Mouse (Mus musculus): Measurements from ENCODE around the gene 1700067K01Rik. TPM values are rescaled to one million over a fixed set of nuclear protein-coding genes. Genes with fewer than 3 reads are reported as not detected.

The 1700067K01Rik gene
- polyA plus RNA-seq, 1 experiment from 2014 or later, result 0.89 TPM

DNA sequence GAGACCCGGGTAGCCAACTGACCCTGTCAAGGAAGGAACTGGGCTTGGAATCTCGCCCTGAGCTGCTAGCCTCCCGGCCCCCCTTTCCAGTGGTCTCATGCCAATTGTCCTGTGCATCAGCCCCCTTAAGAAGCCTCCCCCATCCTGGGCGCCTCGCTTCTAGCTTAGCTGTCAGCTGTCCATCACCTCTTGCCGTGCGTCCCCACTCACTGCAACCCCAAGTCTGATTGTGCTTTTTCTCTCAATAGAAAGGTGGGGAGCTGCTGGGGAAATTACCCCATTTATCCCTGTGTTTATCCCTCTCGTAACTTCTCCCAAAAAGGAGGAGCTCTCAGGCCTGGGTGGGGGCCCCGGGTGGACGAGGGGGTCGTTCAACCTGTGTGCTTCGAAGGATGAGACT, 5.3 kb upstream of the 1700067K01Rik start:
- H3K27me3 ChIP-seq (ENCODE audit: control insufficient read depth, insufficient read depth, low read length), result no peaks in the 10 kb centered on the region
- H3K9ac ChIP-seq (ENCODE audit: low read length), result peak overlapping the region; percentile 92
- ATAC-seq (replicated peaks; ENCODE audit: extremely low read depth, insufficient read depth, low FRiP score), result no peak
- H3K4me2 ChIP-seq (ENCODE audit: low read depth, low read length), result peak overlapping the region; percentile 97
- peak overlapping the region; percentile 88 for H3K4me3 ChIP-seq (ENCODE audit: low read length)
- peaks cover 45% of the 10 kb centered on the region for H3K36me3 ChIP-seq (ENCODE audit: control insufficient read depth, insufficient read depth)
- peak overlapping the region; percentile 97 for H3K27ac ChIP-seq (ENCODE audit: low read length)
- WGBS, result 29% methylated on average over 12 of the region's 12 CpGs
- H3K4me1 ChIP-seq (ENCODE audit: control insufficient read depth, insufficient read depth, low read length), result peaks cover 20% of the 10 kb centered on the region
- no peaks in the 10 kb centered on the region for H3K9me3 ChIP-seq (replicated peaks; ENCODE audit: control insufficient read depth, low read length)

GRCm38 (mm10) chr8:83996567-83997505, 4.5 kb upstream of the 1700067K01Rik start:
- Histone ChIP-seq H3K4me3 (ENCODE audit: low read length) (peak overlapping the region; percentile 88), H3K9me3 (replicated peaks; ENCODE audit: control insufficient read depth, low read length) (no peaks in the 10 kb centered on the region), H3K4me2 (ENCODE audit: low read depth, low read length) (peak overlapping the region; percentile 97), H3K4me1 (ENCODE audit: control insufficient read depth, insufficient read depth, low read length) (peaks cover 20% of the 10 kb centered on the region), H3K36me3 (ENCODE audit: control insufficient read depth, insufficient read depth) (peaks cover 39% of the 10 kb centered on the region), H3K27ac (ENCODE audit: low read length) (peak overlapping the region; percentile 97), H3K9ac (ENCODE audit: low read length) (peak overlapping the region; percentile 92), H3K27me3 (ENCODE audit: control insufficient read depth, insufficient read depth, low read length) (no peaks in the 10 kb centered on the region; the same call in 1 of the 2 replicates)
- ATAC-seq (replicated peaks; ENCODE audit: extremely low read depth, insufficient read depth, low FRiP score), result peak; percentile 84
- WGBS, result under 1% methylated on average over 49 of the region's 103 CpGs

- Histone ChIP-seq H3K4me1 (ENCODE audit: control insufficient read depth, insufficient read depth, low read length) (peaks cover 20% of the 10 kb centered on the region), H3K36me3 (ENCODE audit: control insufficient read depth, insufficient read depth) (peaks cover 32% of the 10 kb centered on the region), H3K27me3 (ENCODE audit: control insufficient read depth, insufficient read depth, low read length) (no peaks in the 10 kb centered on the region; the same call in 1 of the 2 replicates), H3K9me3 (replicated peaks; ENCODE audit: control insufficient read depth, low read length) (no peaks in the 10 kb centered on the region), H3K4me2 (ENCODE audit: low read depth, low read length) (peak within 1 kb of the TSS; percentile 97), H3K9ac (ENCODE audit: low read length) (peak within 1 kb of the TSS; percentile 92), H3K27ac (ENCODE audit: low read length) (peak within 1 kb of the TSS; percentile 97), H3K4me3 (ENCODE audit: low read length) (peak within 1 kb of the TSS; percentile 88)
- whole genome bisulfite sequencing, result under 1% methylated on average over 69 of the region's 112 CpGs
- no peak for ATAC-seq (replicated peaks; ENCODE audit: extremely low read depth, insufficient read depth, low FRiP score)
Measured at GRCm38 (mm10) chr8:83997511-83998141, 3.7 kb upstream of the 1700067K01Rik start, which contains the start of gene Samd1. Gene Samd1, plus strand, starts transcription at chr8:83997672.

DNA sequence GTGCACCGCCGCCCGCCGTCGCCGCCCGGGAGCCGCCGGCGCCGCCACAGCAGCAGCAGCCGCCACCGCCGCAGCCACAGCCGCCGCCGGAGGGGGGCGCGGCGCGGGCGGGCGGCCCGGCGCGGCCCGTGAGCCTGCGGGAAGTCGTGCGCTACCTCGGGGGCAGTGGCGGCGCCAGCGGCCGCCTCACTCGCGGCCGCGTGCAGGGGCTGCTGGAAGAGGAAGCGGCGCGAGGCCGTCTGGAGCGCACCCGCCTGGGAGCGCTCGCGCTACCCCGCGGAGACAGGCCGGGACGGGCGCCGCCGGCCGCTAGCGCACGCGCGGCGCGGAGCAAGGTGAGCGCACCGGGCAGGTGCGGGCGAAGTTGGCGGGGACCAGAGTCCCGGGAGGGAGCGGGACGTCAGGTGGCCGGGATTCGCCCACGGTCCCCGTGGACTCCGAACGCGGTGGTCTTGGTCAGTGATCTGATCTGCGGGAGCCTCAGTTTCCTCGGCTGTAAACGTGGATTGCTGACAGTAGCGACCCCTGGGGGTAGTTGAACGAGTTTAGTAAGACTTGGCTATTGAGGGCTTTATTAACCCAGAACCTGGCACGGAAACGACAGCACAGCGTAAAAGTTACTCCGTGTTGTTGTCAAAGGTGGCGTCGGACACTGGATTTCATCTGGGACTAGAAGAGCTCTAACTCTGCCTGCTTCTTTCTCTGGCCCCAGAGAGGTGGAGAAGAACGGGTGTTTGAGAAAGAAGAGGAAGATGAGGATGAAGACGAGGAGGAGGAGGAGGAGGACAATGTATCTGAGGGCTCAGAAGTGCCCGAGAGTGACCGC, 2.9 kb upstream of the 1700067K01Rik start:
- no peaks in the 10 kb centered on the region; the same call in 1 of the 2 replicates for H3K27me3 ChIP-seq (ENCODE audit: control insufficient read depth, insufficient read depth, low read length)
- H3K4me3 ChIP-seq (ENCODE audit: low read length), result peak overlapping the region; percentile 88
- peak overlapping the region; percentile 68 for H3K4me2 ChIP-seq (ENCODE audit: low read depth, low read length)
- no peaks in the 10 kb centered on the region for H3K9me3 ChIP-seq (replicated peaks; ENCODE audit: control insufficient read depth, low read length)
- peak overlapping the region; percentile 92 for H3K9ac ChIP-seq (ENCODE audit: low read length)
- peaks cover 25% of the 10 kb centered on the region for H3K4me1 ChIP-seq (ENCODE audit: control insufficient read depth, insufficient read depth, low read length)
- WGBS, result under 1% methylated on average over 70 of the region's 92 CpGs
- H3K36me3 ChIP-seq (ENCODE audit: control insufficient read depth, insufficient read depth), result peaks cover 30% of the 10 kb centered on the region
- peak; percentile 5; the same call in 1 of the 2 replicates for ATAC-seq (replicated peaks; ENCODE audit: extremely low read depth, insufficient read depth, low FRiP score)
- H3K27ac ChIP-seq (ENCODE audit: low read length), result peak overlapping the region; percentile 97

- Histone ChIP-seq H3K4me3 (ENCODE audit: low read length) (peak overlapping the region; percentile 88), H3K9ac (ENCODE audit: low read length) (peak overlapping the region; percentile 92), H3K27me3 (ENCODE audit: control insufficient read depth, insufficient read depth, low read length) (no peaks in the 10 kb centered on the region; the same call in 1 of the 2 replicates), H3K4me1 (ENCODE audit: control insufficient read depth, insufficient read depth, low read length) (peaks cover 32% of the 10 kb centered on the region), H3K9me3 (replicated peaks; ENCODE audit: control insufficient read depth, low read length) (no peaks in the 10 kb centered on the region), H3K27ac (ENCODE audit: low read length) (no peak overlapping the region), H3K4me2 (ENCODE audit: low read depth, low read length) (peak overlapping the region; percentile 68), H3K36me3 (ENCODE audit: control insufficient read depth, insufficient read depth) (peaks cover 24% of the 10 kb centered on the region)
- ATAC-seq (replicated peaks; ENCODE audit: extremely low read depth, insufficient read depth, low FRiP score), result no peak
- 61% methylated on average over 16 of the region's 16 CpGs for WGBS
Measured at GRCm38 (mm10) chr8:83999057-83999705, 2.1 kb upstream of the 1700067K01Rik start.

DNA sequence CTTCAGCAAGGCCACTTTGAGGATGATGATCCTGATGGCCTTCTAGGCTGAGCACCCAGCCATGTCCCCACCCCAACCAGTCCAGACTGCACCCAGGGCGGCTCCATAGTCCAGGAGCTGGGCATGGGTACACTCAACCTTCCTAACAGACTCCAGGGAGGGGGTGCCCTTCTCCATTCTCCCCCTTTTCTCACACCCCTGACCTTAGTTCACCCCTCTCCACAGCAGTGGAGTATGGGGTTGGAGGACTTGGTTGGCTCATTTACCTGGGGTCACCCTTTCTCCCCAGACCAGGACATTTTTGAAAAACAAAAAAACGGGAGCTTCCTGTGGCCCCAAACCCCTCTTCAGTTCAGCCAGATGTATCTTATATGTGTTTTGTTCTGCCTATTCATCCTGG, 1.5 kb upstream of the 1700067K01Rik start:
- H3K4me2 ChIP-seq (ENCODE audit: low read depth, low read length), result no peak overlapping the region
- H3K9me3 ChIP-seq (replicated peaks; ENCODE audit: control insufficient read depth, low read length), result no peaks in the 10 kb centered on the region
- H3K4me3 ChIP-seq (ENCODE audit: low read length), result no peak overlapping the region
- no peak overlapping the region for H3K27ac ChIP-seq (ENCODE audit: low read length)
- peaks cover 18% of the 10 kb centered on the region for H3K36me3 ChIP-seq (ENCODE audit: control insufficient read depth, insufficient read depth)
- H3K27me3 ChIP-seq (ENCODE audit: control insufficient read depth, insufficient read depth, low read length), result no peaks in the 10 kb centered on the region; the same call in 1 of the 2 replicates
- H3K9ac ChIP-seq (ENCODE audit: low read length), result no peak overlapping the region
- no peak for ATAC-seq (replicated peaks; ENCODE audit: extremely low read depth, insufficient read depth, low FRiP score)
- peaks cover 33% of the 10 kb centered on the region for H3K4me1 ChIP-seq (ENCODE audit: control insufficient read depth, insufficient read depth, low read length)
- WGBS, result 89% methylated on average over 2 of the region's 2 CpGs

DNA sequence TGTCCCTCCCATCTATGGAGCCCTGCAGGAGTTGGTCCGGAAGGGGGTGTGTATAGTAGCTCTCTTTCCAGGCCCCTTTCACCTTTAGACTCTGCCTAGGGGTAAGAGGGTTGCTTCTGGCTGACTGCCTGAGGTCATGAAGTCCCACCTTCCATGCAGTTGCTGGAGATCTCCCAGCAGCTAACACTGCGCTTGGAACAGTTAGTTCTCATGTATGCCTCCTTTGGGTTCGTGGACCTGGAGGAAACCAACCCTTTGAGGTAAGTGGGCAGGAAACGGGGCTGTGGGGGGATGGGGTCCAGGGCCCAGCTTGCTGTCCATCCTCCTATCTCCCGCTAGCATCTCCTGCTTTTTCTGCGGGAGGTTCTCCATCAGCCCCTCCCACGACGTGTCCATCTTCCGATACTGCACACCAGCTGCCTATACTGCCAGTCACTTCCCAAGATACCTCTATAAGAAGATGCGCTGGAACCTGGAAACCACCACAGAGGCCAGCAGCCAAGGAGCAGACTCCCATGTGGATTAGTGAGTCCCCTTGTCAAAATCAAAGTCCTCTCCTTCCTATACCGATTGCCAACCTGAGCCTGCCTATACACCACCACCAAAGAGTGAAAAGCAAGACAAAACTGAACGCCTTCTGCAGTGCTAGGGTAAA, 1.8 kb downstream of the 1700067K01Rik start:
- Histone ChIP-seq H3K27ac (ENCODE audit: low read length) (no peak overlapping the region), H3K4me3 (ENCODE audit: low read length) (no peak overlapping the region), H3K36me3 (ENCODE audit: control insufficient read depth, insufficient read depth) (peaks cover 14% of the 10 kb centered on the region), H3K9ac (ENCODE audit: low read length) (no peak overlapping the region), H3K4me1 (ENCODE audit: control insufficient read depth, insufficient read depth, low read length) (peaks cover 29% of the 10 kb centered on the region), H3K4me2 (ENCODE audit: low read depth, low read length) (no peak overlapping the region), H3K9me3 (replicated peaks; ENCODE audit: control insufficient read depth, low read length) (no peaks in the 10 kb centered on the region), H3K27me3 (ENCODE audit: control insufficient read depth, insufficient read depth, low read length) (no peaks in the 10 kb centered on the region; the same call in 1 of the 2 replicates)
- 75% methylated on average over 12 of the region's 12 CpGs for WGBS
- no peak for ATAC-seq (replicated peaks; ENCODE audit: extremely low read depth, insufficient read depth, low FRiP score)

Measured in heart, embryonic 16.5 days (tissue).